Mouse (Mus musculus) limb, embryonic 14.5 days (tissue): ENCODE measurements at regions not wholly inside any gene's neighbourhood (a gene's known extent, or its start where the extent isn't known, plus 50 kb on each side); places are given as distances from the start of the nearest gene placed in this dataset.

Source experiments
- ATAC-seq: fragments of 200-750 bp; cut with Nextera tagmentation; 2 replicates; pipeline ENCODE4 v1.8.0; 2017; ENCODE audit warnings: low read depth, moderate number of reproducible peaks, moderate TSS enrichment; ENCODE audit not compliant: low FRiP score
- DNase-seq: peaks from one replicate; pipeline ENCODE4 v3.0.0-alpha.2; 2015; ENCODE audit warnings: low spot score
- H3K27ac ChIP-seq: fragments of 300-500 bp; sonication (generic); replicated peaks from 2 replicates; pipeline ENCODE4 v1.5.1; 2014; ENCODE audit warnings: low read depth, mild to moderate bottlenecking, low read length, moderate library complexity, mixed read lengths
- H3K27me3 ChIP-seq: fragments of 300-500 bp; sonication (generic); 2 replicates; pipeline ENCODE4 v1.6.1; 2014; ENCODE audit warnings: low read length, mixed read lengths; ENCODE audit not compliant: control insufficient read depth, insufficient read depth
- H3K36me3 ChIP-seq: fragments of 300-500 bp; sonication (generic); 2 replicates; pipeline ENCODE4 v1.6.1; 2014; ENCODE audit warnings: mild to moderate bottlenecking, low read length, moderate library complexity, mixed read lengths; ENCODE audit not compliant: control insufficient read depth, insufficient read depth
- H3K4me1 ChIP-seq: fragments of 300-500 bp; sonication (generic); 2 replicates; pipeline ENCODE4 v1.6.1; 2014; ENCODE audit warnings: antibody characterized with exemption, low read length, mixed read lengths; ENCODE audit not compliant: control insufficient read depth, insufficient read depth
- H3K4me2 ChIP-seq: fragments of 300-500 bp; sonication (generic); replicated peaks from 2 replicates; pipeline ENCODE4 v1.6.1; 2014; ENCODE audit warnings: low read depth, mild to moderate bottlenecking, low read length, moderate library complexity; ENCODE audit not compliant: severe bottlenecking
- H3K4me3 ChIP-seq: fragments of 300-500 bp; sonication (generic); replicated peaks from 2 replicates; pipeline ENCODE4 v1.5.1; 2014; ENCODE audit warnings: low read length
- H3K9ac ChIP-seq: fragments of 300-500 bp; sonication (generic); 2 replicates; pipeline ENCODE4 v1.6.1; 2014; ENCODE audit warnings: mild to moderate bottlenecking, low read depth, low read length, moderate library complexity; ENCODE audit not compliant: severe bottlenecking
- H3K9me3 ChIP-seq: fragments of 300-500 bp; sonication (generic); 2 replicates; pipeline ENCODE4 v1.6.1; 2016; ENCODE audit warnings: low read length; ENCODE audit not compliant: control insufficient read depth
- POLR2A ChIP-seq: fragments of 200-500 bp; IDR thresholded peaks from 2 replicates; pipeline ENCODE4 v1.8.0; 2012; ENCODE audit warnings: inconsistent platforms, mild to moderate bottlenecking, moderate library complexity, borderline replicate concordance; ENCODE audit not compliant: insufficient read depth, insufficient read length; ENCODE audit errors: extremely low read depth
- WGBS: fragments of 180-500 bp; shearing (Covaris S2); extraction: QIAGEN DNeasy Blood & Tissue Kit; methylation state at CpG from one replicate; pipeline ENCODE4 v1.1.7; 2014; 5-methylcytosine and 5-hydroxymethylcytosine counted together

DNA sequence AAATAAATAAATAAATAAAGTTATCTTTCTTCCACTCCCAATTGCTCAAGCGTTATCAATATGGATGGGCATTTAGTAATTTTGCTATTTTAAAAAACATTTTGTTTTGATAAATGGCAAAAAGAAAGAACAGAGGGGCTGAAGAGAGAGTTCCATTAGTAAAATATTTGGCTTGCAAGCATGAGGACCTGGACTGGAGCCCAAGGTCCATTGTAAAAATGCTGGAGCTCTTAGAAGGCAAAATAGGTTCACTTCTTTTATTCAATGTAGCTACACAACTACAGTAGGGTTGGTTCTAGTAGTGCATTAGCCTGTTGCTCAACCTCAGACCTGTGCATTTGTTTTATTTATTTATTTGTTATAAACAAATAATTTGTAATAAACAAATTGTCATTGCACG lies 102.8 kb downstream of the Sucnr1 start:
- no peaks in the 10 kb centered on the region for H3K9me3 ChIP-seq
- H3K4me1 ChIP-seq, result no peaks in the 10 kb centered on the region
- no peaks in the 10 kb centered on the region for H3K27me3 ChIP-seq
- no peak overlapping the region for H3K4me3 ChIP-seq
- ATAC-seq (no peak), DNase-seq (no peak)
- no peak overlapping the region for H3K9ac ChIP-seq
- WGBS, result 89% methylated on average over 2 of the region's 2 CpGs
- TF ChIP-seq POLR2A, result no peak
- H3K27ac ChIP-seq, result no peak overlapping the region
- H3K36me3 ChIP-seq, result no peaks in the 10 kb centered on the region
- H3K4me2 ChIP-seq, result no peak overlapping the region

DNA sequence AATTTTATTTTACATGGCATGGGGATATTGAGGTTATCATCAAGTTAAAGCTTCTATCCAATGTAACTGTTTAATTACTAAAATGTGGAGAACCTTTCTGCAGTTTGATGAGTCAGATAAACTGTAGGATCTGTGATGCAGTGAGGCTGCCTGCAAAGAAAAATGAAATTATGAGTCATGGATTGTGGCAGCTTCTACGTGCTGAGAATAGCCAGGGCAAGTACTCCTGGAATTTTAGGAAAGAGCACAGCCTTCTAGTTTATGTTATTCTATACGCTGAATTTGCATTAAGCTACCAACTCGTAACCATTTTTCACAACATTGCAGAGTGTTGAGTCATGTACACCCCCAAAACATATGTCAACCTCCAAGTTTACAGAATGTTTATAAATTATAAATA lies 114.4 kb downstream of the Sucnr1 start:
- Histone ChIP-seq H3K4me1 (no peaks in the 10 kb centered on the region), H3K4me2 (no peak overlapping the region), H3K36me3 (no peaks in the 10 kb centered on the region), H3K9me3 (no peaks in the 10 kb centered on the region), H3K9ac (no peak overlapping the region), H3K27ac (no peak overlapping the region), H3K27me3 (no peaks in the 10 kb centered on the region), H3K4me3 (no peak overlapping the region)
- 92% methylated on average over 3 of the region's 3 CpGs for WGBS
- no peak for DNase-seq
- no peak for ATAC-seq
- no peak for TF ChIP-seq POLR2A

DNA sequence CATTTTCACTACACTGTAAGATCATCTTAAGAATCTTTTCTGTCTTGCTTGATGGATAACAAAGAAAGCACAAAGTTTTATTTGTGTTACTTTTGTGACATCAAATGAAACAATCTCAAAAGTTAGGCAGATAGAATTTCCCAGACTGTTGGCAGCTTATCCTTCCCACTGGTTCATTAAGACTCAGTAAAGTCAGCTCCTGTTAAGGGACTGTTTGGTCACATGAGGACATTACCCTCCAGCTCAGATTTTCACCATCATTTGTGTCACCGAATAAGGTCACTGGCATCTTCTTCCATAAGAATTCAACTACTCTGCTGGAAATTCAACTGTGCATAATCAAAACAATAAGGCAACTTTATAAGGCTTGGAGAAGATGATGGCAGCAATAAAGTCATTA lies 126.3 kb downstream of the Sucnr1 start:
- Histone ChIP-seq H3K9me3 (no peaks in the 10 kb centered on the region), H3K36me3 (no peaks in the 10 kb centered on the region), H3K9ac (no peak overlapping the region), H3K27me3 (no peaks in the 10 kb centered on the region), H3K4me2 (no peak overlapping the region), H3K4me3 (no peak overlapping the region), H3K4me1 (no peaks in the 10 kb centered on the region), H3K27ac (no peak overlapping the region)
- 81% methylated on average over 1 of the region's 1 CpGs for WGBS
- DNase-seq, result no peak
- no peak for TF ChIP-seq POLR2A
- no peak for ATAC-seq

DNA sequence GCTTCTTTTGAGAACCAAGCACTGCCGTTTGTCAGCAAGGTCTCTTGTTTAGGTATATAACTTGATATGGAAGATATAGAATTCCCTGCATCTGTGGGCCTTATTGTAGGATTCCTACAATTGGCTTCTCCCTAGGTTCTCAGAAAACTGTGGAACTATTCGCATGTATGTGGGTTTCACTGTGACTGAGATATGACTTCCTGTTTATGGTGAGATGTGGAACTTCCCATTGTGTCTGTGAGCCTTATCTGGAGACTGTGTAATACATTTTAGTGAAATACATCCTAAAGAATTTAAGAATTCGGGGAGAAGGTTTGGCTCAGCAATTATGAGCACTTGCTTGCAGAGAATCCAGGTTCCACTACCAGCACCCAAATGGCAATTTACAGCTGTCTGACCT lies 137.3 kb downstream of the Sucnr1 start:
- Histone ChIP-seq H3K36me3 (no peaks in the 10 kb centered on the region), H3K9me3 (no peaks in the 10 kb centered on the region), H3K4me2 (no peak overlapping the region), H3K4me1 (no peaks in the 10 kb centered on the region), H3K9ac (no peak overlapping the region), H3K27ac (no peak overlapping the region), H3K4me3 (no peak overlapping the region), H3K27me3 (no peaks in the 10 kb centered on the region)
- no peak for TF ChIP-seq POLR2A
- DNase-seq, result no peak
- WGBS, result 76% methylated on average over 3 of the region's 3 CpGs
- ATAC-seq, result no peak

DNA sequence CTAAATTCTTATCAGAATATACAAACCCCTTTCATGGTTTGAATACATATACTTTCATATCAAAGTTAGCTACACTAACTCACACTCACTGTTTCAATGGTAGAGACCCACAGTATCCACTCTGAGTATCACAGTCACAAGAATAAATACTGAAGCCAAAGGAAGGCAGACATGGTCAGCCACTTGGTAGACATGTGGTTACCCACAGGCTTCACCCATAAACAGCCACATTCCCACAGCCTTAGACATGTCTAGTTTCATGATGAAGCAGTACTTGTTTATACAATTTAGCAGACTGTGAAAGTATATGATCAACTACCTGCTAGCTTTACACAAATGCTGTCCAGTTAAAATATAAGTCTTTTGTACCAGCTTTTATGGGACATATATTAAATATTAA lies 159.0 kb downstream of the Sucnr1 start:
- no peak overlapping the region for H3K4me2 ChIP-seq
- ATAC-seq (no peak), DNase-seq (no peak)
- no peaks in the 10 kb centered on the region for H3K4me1 ChIP-seq
- no peak overlapping the region for H3K4me3 ChIP-seq
- no peak overlapping the region for H3K9ac ChIP-seq
- no peaks in the 10 kb centered on the region for H3K27me3 ChIP-seq
- H3K9me3 ChIP-seq, result no peaks in the 10 kb centered on the region
- TF ChIP-seq POLR2A, result no peak
- H3K27ac ChIP-seq, result no peak overlapping the region
- no peaks in the 10 kb centered on the region for H3K36me3 ChIP-seq

DNA sequence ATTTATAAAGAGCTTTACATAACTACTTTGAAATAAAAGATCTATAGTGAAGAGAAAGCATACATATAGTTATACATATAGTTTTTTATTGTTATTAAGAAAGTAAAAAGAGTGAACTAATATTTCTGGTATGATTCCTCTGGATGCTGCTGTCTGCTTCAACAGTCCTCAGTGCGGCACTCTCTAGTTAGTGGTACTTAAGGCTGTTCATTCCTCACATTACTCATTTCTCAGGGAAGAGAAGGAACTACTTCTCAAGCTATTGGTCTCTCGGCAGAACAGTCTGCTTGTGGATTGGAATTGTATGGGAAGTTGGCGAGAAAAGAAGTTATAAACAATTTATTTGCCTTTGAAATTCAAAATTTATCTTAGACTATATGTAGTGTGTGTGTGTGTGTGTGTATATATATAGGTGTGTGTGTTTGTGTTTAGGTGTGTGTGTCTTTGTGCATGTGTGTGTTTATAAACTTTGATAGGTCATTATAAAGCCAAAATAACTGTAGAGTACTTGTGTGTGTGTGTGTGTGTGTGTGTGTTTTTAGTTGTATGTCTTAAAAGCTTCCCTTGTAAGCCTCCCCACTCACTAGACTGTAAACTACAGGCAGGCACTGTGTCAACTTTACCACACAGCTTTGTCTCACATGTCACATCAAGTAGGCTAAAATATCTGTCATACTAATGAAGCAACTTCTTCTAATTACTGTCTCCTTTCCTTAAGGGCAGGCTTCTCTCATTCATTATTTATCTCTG lies 185.2 kb downstream of the Sucnr1 start:
- Histone ChIP-seq H3K4me3 (no peak overlapping the region), H3K36me3 (no peaks in the 10 kb centered on the region), H3K4me2 (no peak overlapping the region), H3K9ac (no peak overlapping the region), H3K27me3 (no peaks in the 10 kb centered on the region), H3K27ac (no peak overlapping the region), H3K9me3 (no peaks in the 10 kb centered on the region), H3K4me1 (no peaks in the 10 kb centered on the region)
- no peak for TF ChIP-seq POLR2A
- ATAC-seq, result no peak
- DNase-seq, result no peak
- 82% methylated on average over 3 of the region's 3 CpGs for WGBS
